Comparison of ENCODE assay signal across 8 mouse cellular contexts in the genomic region with DNA sequence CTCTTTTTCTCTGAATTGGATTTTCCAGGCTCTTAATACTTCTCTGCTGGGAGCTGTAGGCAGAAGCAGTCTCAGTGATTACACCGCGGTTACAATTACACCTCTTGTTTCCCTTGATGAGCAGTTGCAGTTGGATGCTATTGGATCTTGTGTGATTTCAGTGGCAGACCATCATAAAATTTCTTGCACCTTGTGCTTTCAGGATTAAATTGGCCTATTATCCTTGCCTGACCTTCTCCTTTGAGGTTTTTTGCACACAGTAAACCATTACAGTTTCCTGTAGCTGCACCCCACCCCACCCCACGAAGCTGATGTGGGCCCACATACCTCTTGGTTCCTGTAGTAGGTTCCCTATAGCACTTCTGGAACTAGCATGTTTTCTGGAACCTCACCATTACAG. TPM values are rescaled to one million over a fixed set of nuclear protein-coding genes. Genes with fewer than 3 reads are reported as not detected.
DNase-seq lines count a peak whose midpoint lies in the region; ATAC-seq lines count a peak whose summit lies in the region.

No protein-coding gene starts in this region.

- peak; percentile 3 for DNase-seq in gastrocnemius, postnatal 10 days
- no peak for DNase-seq in gastrocnemius, postnatal 36 days
- DNase-seq in limb, embryonic 11.5 days (ENCODE audit: low spot score) = peak; percentile 28
- DNase-seq in naive thymus-derived CD4-positive, alpha-beta T cell, adult 2 months (ENCODE audit: low read depth) = peak; percentile 41
- no peak for DNase-seq in testis, postnatal 10 days (ENCODE audit: low spot score)
- no peak for DNase-seq in adrenal gland, postnatal 36 days

- peaks cover 2% of the 10 kb centered on the region; the same call in 1 of the 2 replicates for H3K4me1 ChIP-seq in brown adipose tissue, adult 24 weeks (ENCODE audit: control insufficient read depth, insufficient read depth, insufficient read length, low read length)
- H3K4me1 ChIP-seq in heart, embryonic 14.5 days (ENCODE audit: control insufficient read depth in 2 of 2, insufficient read depth in 2 of 2, low read length in 2 of 2) = peaks cover 0 to 9% of the 10 kb centered on the region in 2 experiments; a peak in 1 of 4 replicates
- H3K4me1 ChIP-seq in limb, embryonic 11.5 days (ENCODE audit: control insufficient read depth, insufficient read depth, low read length) = 0 out of 2 replicates have a peak, but pooled peaks cover 2% of the 10 kb centered on the region

- peak overlapping the region; percentile 89 for H3K9ac ChIP-seq in heart, embryonic 14.5 days (ENCODE audit: low read length)
- H3K9ac ChIP-seq in limb, embryonic 11.5 days (ENCODE audit: low read length) = peak overlapping the region; percentile 77; the same call in 1 of the 2 replicates

- intact Hi-C loops in gastrocnemius, postnatal 36 days (cut with DNase I) = no loop called here

- H3K36me3 ChIP-seq in heart, embryonic 14.5 days (ENCODE audit: control insufficient read depth, insufficient read depth, low read length) = no peaks in the 10 kb centered on the region
- H3K36me3 ChIP-seq in limb, embryonic 11.5 days (ENCODE audit: control insufficient read depth, insufficient read depth, low read length) = no peaks in the 10 kb centered on the region

- no peak overlapping the region; the same call in 1 of the 2 replicates for H3K27ac ChIP-seq in brown adipose tissue, adult 24 weeks (replicated peaks; ENCODE audit: low read depth, low read length)
- H3K27ac ChIP-seq in heart, embryonic 14.5 days (replicated peaks in 1 of 2; ENCODE audit: control insufficient read depth in 1 of 2, insufficient read depth in 1 of 2, low read depth in 2 of 2, low read length in 2 of 2) = peak overlapping the region; percentile 93 to 95
- peak overlapping the region; percentile 84; the same call in 1 of the 2 replicates for H3K27ac ChIP-seq in limb, embryonic 11.5 days (replicated peaks; ENCODE audit: low read depth, low read length)

- peak overlapping the region; percentile 70 for H3K4me2 ChIP-seq in heart, embryonic 14.5 days (ENCODE audit: low read length)
- H3K4me2 ChIP-seq in limb, embryonic 11.5 days (ENCODE audit: low read depth, severe bottlenecking) = peak overlapping the region; percentile 92

- 10% methylated on average over 3 of the region's 3 CpGs for whole genome bisulfite sequencing in heart, embryonic 14.5 days
- 4% methylated on average over 3 of the region's 3 CpGs for WGBS in limb, embryonic 11.5 days

- H3K9me3 ChIP-seq in heart, embryonic 14.5 days (ENCODE audit: control insufficient read depth, low read length) = no peaks in the 10 kb centered on the region
- H3K9me3 ChIP-seq in limb, embryonic 11.5 days (ENCODE audit: control insufficient read depth, low read length) = no peaks in the 10 kb centered on the region

- H3K4me3 ChIP-seq in brown adipose tissue, adult 24 weeks (ENCODE audit: insufficient read depth, low read depth, low read length) = peak overlapping the region; percentile 61
- H3K4me3 ChIP-seq in heart, embryonic 14.5 days (ENCODE audit: control insufficient read depth in 1 of 2, insufficient read depth in 1 of 2, low read depth in 1 of 2, low read length in 2 of 2) = peak overlapping the region; percentile 77 to 83
- H3K4me3 ChIP-seq in limb, embryonic 11.5 days (ENCODE audit: low read depth, low read length) = peak overlapping the region; percentile 50

- H3K27me3 ChIP-seq in heart, embryonic 14.5 days (ENCODE audit: control insufficient read depth, insufficient read depth, low read length) = no peaks in the 10 kb centered on the region
- H3K27me3 ChIP-seq in limb, embryonic 11.5 days (ENCODE audit: control insufficient read depth, insufficient read depth, low read length) = no peaks in the 10 kb centered on the region

- ATAC-seq in heart, embryonic 14.5 days (ENCODE audit: insufficient number of reproducible peaks, insufficient read depth, low FRiP score, low read depth) = no peak
- ATAC-seq in limb, embryonic 11.5 days (ENCODE audit: insufficient number of reproducible peaks, low FRiP score, low TSS enrichment, low read depth) = no peak

RNA-seq across cellular contexts. Expression of a gene that starts 2.0 kb away (rescaled TPM):
- 10 to 100 TPM; 41.5 to 47.5 TPM for total RNA-seq in gastrocnemius, postnatal 10 days (2021)
- total RNA-seq in gastrocnemius, postnatal 36 days (2021) = 10 to 100 TPM; 14.5 to 17.4 TPM
- polyA plus RNA-seq in brown adipose tissue, adult 24 weeks (2012; ENCODE audit: insufficient read depth, insufficient read length, missing spikeins) = 22.7 and 27.6 TPM in 2 replicates
- polyA plus RNA-seq in heart, embryonic 14.5 days (2014; fragmentation: Nextera tagmentation; extraction: Ambion mirVana) = 150 TPM in 2 replicates
- 137 and 144 TPM in 2 replicates for polyA plus RNA-seq in limb, embryonic 11.5 days (2014; fragmentation: Nextera tagmentation; extraction: Ambion mirVana)
- total RNA-seq in adrenal gland, postnatal 36 days (2021) = 10 to 100 TPM; 49.1 to 58.4 TPM

Comparison
In these comparisons a context has a peak if more than half of its experiments do, and no peak if none do; other contexts are left out.
1. DNase-seq: peak in gastrocnemius, postnatal 10 days (single experiment), limb, embryonic 11.5 days (single experiment) and naive thymus-derived CD4-positive, alpha-beta T cell, adult 2 months (single experiment); none in gastrocnemius, postnatal 36 days (0 of 2), testis, postnatal 10 days (single experiment) and adrenal gland, postnatal 36 days (0 of 2).
2. Peak in every context shown above with its lines, with median percentiles within 50 percentile points of each other: H3K4me3 ChIP-seq.